Mouse (Mus musculus): ENCODE data around the gene Prkca.

- no peak for TF ChIP-seq CTCF (IDR thresholded peaks at IDR 0.05; ENCODE audit: control insufficient read depth, insufficient read depth, insufficient replicate concordance, low read depth, low read length)
- TF ChIP-seq POLR2A (IDR thresholded peaks at IDR 0.05; ENCODE audit: control insufficient read depth, low read depth, low read length) = no peak
Measured at GRCm38 (mm10) chr11:108143739-108144138, 200.0 kb downstream of the Prkca start.
